Mouse (Mus musculus): Measurements from ENCODE around the gene 4930415L06Rik. TPM values are rescaled to one million over a fixed set of nuclear protein-coding genes. Genes with fewer than 3 reads are reported as not detected.

The 4930415L06Rik gene
- not detected for polyA plus RNA-seq (2017; shearing (Covaris generic))

GRCm38 (mm10) chrX:89932752-89933151 is at the start of gene 4930415L06Rik:
Gene 4930415L06Rik, minus strand, starts transcription at chrX:89932852.

Other genes starting within 250 kb of the 4930415L06Rik start
- gene 4932429P05Rik, start 180.6 kb downstream of the 4930415L06Rik start, polyA plus RNA-seq (2017; shearing (Covaris generic)): 0.06 TPM